Mouse (Mus musculus): ENCODE data around the gene Cdc25a. TPM values are rescaled to one million over a fixed set of nuclear protein-coding genes. Genes with fewer than 3 reads are reported as not detected.
A peak's percentile ranks its signal among the peaks of the same experiment; 100 is the strongest.

The Cdc25a gene
- polyA plus RNA-seq, 1 experiment from 2014 or later: 35.5 TPM

- H3K36me3 ChIP-seq: no peaks in the 10 kb centered on the region
- no peak overlapping the region for H3K4me2 ChIP-seq (replicated peaks)
- 48% methylated on average over 6 of the region's 6 CpGs for WGBS
- H3K27ac ChIP-seq: no peak overlapping the region
- H3K27me3 ChIP-seq: no peaks in the 10 kb centered on the region
- no peak overlapping the region for H3K4me3 ChIP-seq
- no peaks in the 10 kb centered on the region for H3K4me1 ChIP-seq
- ATAC-seq (ENCODE audit: low FRiP score): no peak
- H3K9ac ChIP-seq: no peak overlapping the region
- no peaks in the 10 kb centered on the region for H3K9me3 ChIP-seq (replicated peaks)
Observed at GRCm38 (mm10) chr9:109870983-109871572, 4.3 kb upstream of the Cdc25a start.

- no peaks in the 10 kb centered on the region for H3K9me3 ChIP-seq (replicated peaks)
- WGBS: under 1% methylated on average over 74 of the region's 76 CpGs
- peak; percentile 63 for ATAC-seq (ENCODE audit: low FRiP score)
- H3K27me3 ChIP-seq: no peaks in the 10 kb centered on the region
- H3K27ac ChIP-seq: peak overlapping the region; percentile 81
- peak overlapping the region; percentile 98 for H3K4me3 ChIP-seq
- peaks cover 13% of the 10 kb centered on the region for H3K4me1 ChIP-seq
- peak overlapping the region; percentile 84 for H3K4me2 ChIP-seq (replicated peaks)
- H3K36me3 ChIP-seq: peaks cover 28% of the 10 kb centered on the region
- peak overlapping the region; percentile 94 for H3K9ac ChIP-seq
Observed at GRCm38 (mm10) chr9:109875695-109876601, 569 bp downstream of the Cdc25a start.

GRCm38 (mm10) chr9:109876756-109877155 is 1.4 kb downstream of the Cdc25a start:
- 0 out of 2 replicates have a peak overlapping the region, but pooled peaks have one; percentile 81 for H3K27ac ChIP-seq
- ATAC-seq (ENCODE audit: low FRiP score): no peak
- H3K27me3 ChIP-seq: no peaks in the 10 kb centered on the region

DNA sequence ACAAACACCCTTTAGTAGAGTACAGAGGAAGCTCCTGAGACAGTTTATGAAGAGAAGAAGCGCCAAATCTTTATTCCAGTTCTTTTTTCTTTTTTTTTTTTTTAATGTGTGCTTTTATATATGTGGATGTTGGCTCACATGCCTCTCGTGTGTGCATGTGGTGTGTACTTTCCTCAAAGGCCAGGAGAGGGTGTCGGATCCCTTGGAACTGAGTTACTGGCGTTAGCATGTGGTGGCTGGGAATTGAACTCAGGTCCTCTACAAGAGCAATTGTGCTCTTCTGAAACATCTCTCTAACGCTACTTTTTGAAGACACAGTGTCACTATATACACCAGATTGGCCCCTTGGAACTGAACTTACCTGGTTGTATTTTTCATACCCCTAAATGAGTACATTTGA is 2.3 kb downstream of the Cdc25a start:
- Histone ChIP-seq H3K9ac (peak overlapping the region; percentile 94; the same call in 1 of the 2 replicates), H3K4me2 (replicated peaks) (peak overlapping the region; percentile 84), H3K4me1 (peaks cover 13% of the 10 kb centered on the region), H3K36me3 (peaks cover 44% of the 10 kb centered on the region), H3K9me3 (replicated peaks) (no peaks in the 10 kb centered on the region), H3K4me3 (peak overlapping the region; percentile 98), H3K27ac (no peak overlapping the region), H3K27me3 (no peaks in the 10 kb centered on the region)
- ATAC-seq (ENCODE audit: low FRiP score): no peak
- WGBS: 74% methylated on average over 5 of the region's 5 CpGs

More at GRCm38 (mm10) chr9:109876756-109877155, 1.4 kb downstream of the Cdc25a start:
- H3K36me3 ChIP-seq: peaks cover 35% of the 10 kb centered on the region
- H3K4me2 ChIP-seq (replicated peaks): peak overlapping the region; percentile 84
- no peaks in the 10 kb centered on the region for H3K9me3 ChIP-seq (replicated peaks)
- H3K4me1 ChIP-seq: peaks cover 13% of the 10 kb centered on the region
- 7% methylated on average over 3 of the region's 3 CpGs for WGBS
- peak overlapping the region; percentile 94 for H3K9ac ChIP-seq
- peak overlapping the region; percentile 98 for H3K4me3 ChIP-seq

DNA sequence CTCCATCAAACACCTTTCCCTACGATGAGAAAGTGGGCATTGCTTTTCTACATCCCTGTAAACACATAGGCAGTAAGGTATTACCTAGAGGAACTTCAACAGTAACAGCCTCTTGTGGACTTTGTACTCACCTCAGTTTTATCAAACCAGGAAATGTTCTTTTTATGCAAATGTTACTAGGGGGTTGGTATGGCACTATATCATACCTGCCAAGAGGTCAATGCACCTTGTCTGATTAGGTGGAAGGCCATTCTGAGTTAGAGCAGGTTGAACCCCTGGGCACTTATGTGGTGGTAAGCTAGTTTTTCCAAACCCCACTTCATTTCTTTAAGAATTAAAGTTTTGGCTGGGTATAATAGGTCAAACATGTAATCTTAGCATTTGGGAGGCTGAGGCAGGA is 3.9 kb downstream of the Cdc25a start:
- peaks cover 13% of the 10 kb centered on the region for H3K4me1 ChIP-seq
- no peak overlapping the region for H3K4me2 ChIP-seq (replicated peaks)
- no peak overlapping the region for H3K9ac ChIP-seq
- H3K27me3 ChIP-seq: no peaks in the 10 kb centered on the region
- H3K9me3 ChIP-seq (replicated peaks): no peaks in the 10 kb centered on the region
- H3K27ac ChIP-seq: no peak overlapping the region
- WGBS: 100% methylated on average over 1 of the region's 1 CpGs
- no peak for ATAC-seq (ENCODE audit: low FRiP score)
- peaks cover 57% of the 10 kb centered on the region for H3K36me3 ChIP-seq
- H3K4me3 ChIP-seq: no peak overlapping the region

DNA sequence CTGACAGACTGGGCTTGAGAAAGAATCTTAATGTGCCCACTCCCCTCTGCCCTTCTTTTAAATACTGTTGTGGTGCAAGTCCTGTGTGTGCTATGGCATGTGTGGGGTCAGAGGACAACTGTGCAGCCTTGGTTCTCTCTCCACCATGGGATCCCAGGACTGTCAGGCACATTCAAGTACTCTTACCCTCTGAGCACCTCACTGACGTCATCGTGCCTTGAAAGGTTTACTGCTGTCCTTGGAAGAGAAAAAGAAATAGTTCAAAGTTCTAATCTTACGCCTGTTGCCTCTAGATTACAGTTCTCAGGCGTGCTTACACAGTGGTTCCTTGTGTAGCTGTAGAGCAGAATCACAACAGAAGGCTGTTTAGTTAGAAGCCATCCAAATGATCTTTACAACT is 10.9 kb downstream of the Cdc25a start:
- Histone ChIP-seq H3K27ac (no peak overlapping the region), H3K9ac (no peak overlapping the region), H3K4me2 (replicated peaks) (no peak overlapping the region), H3K4me1 (no peaks in the 10 kb centered on the region), H3K9me3 (replicated peaks) (no peaks in the 10 kb centered on the region), H3K27me3 (no peaks in the 10 kb centered on the region), H3K36me3 (peaks cover 93% of the 10 kb centered on the region), H3K4me3 (no peak overlapping the region)
- WGBS: 88% methylated on average over 4 of the region's 4 CpGs
- ATAC-seq (ENCODE audit: low FRiP score): no peak

- no peak overlapping the region for H3K27ac ChIP-seq
- no peaks in the 10 kb centered on the region for H3K9me3 ChIP-seq (replicated peaks)
- WGBS: 90% methylated on average over 5 of the region's 5 CpGs
- ATAC-seq (ENCODE audit: low FRiP score): no peak
- no peak overlapping the region for H3K4me3 ChIP-seq
- no peak overlapping the region for H3K4me2 ChIP-seq (replicated peaks)
- H3K27me3 ChIP-seq: no peaks in the 10 kb centered on the region
- no peaks in the 10 kb centered on the region for H3K4me1 ChIP-seq
- H3K36me3 ChIP-seq: peaks cover 95% of the 10 kb centered on the region
- no peak overlapping the region for H3K9ac ChIP-seq
Observed at GRCm38 (mm10) chr9:109887321-109887720, 11.9 kb downstream of the Cdc25a start.

- no peaks in the 10 kb centered on the region for H3K9me3 ChIP-seq (replicated peaks)
- no peak overlapping the region for H3K4me2 ChIP-seq (replicated peaks)
- peaks cover 4% of the 10 kb centered on the region; the same call in 1 of the 2 replicates for H3K4me1 ChIP-seq
- no peak overlapping the region for H3K27ac ChIP-seq
- no peaks in the 10 kb centered on the region for H3K27me3 ChIP-seq
- no peak for ATAC-seq (ENCODE audit: low FRiP score)
- no peak overlapping the region for H3K4me3 ChIP-seq
- 91% methylated on average over 8 of the region's 8 CpGs for WGBS
- peaks cover 60% of the 10 kb centered on the region for H3K36me3 ChIP-seq
- no peak overlapping the region for H3K9ac ChIP-seq
Observed at GRCm38 (mm10) chr9:109891501-109891900, 16.1 kb downstream of the Cdc25a start.

GRCm38 (mm10) chr9:109892651-109893250 is 17.4 kb downstream of the Cdc25a start:
- Histone ChIP-seq H3K36me3 (peaks cover 48% of the 10 kb centered on the region), H3K4me2 (replicated peaks) (no peak overlapping the region), H3K9ac (no peak overlapping the region), H3K4me3 (no peak overlapping the region), H3K4me1 (peaks cover 4% of the 10 kb centered on the region; the same call in 1 of the 2 replicates), H3K27me3 (no peaks in the 10 kb centered on the region), H3K9me3 (replicated peaks) (no peaks in the 10 kb centered on the region), H3K27ac (no peak overlapping the region)
- 70% methylated on average over 5 of the region's 5 CpGs for WGBS
- ATAC-seq (ENCODE audit: low FRiP score): no peak

- Histone ChIP-seq H3K9me3 (replicated peaks) (no peaks in the 10 kb centered on the region), H3K27ac (peak overlapping the region; percentile 80), H3K27me3 (no peaks in the 10 kb centered on the region), H3K4me2 (replicated peaks) (no peak overlapping the region), H3K4me1 (peaks cover 4% of the 10 kb centered on the region; the same call in 1 of the 2 replicates), H3K9ac (peak overlapping the region; percentile 33; the same call in 1 of the 2 replicates), H3K4me3 (no peak overlapping the region), H3K36me3 (peaks cover 31% of the 10 kb centered on the region)
- WGBS: 31% methylated on average over 6 of the region's 6 CpGs
- peak; percentile 87 for ATAC-seq (ENCODE audit: low FRiP score)
Observed at GRCm38 (mm10) chr9:109894413-109895090, 19.2 kb downstream of the Cdc25a start.

DNA sequence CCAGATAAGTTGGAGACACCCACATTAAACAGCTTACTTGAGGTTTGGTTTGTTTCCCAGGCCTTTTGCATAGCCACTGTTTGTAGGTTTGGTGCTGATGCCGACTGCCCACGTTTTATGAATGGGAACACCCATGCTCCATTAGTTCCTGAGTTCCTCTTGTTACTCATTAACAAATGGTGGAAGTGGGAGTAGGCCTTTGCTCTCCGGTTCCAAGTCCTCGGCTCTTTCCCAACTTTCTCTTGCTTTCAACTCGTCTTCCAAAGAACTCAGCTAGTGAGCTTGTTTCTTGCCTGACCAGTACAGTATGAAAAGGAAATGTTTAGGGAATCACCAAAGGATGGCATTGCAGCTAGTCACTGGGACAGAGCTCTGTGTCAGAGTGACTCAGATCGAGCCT is 20.2 kb downstream of the Cdc25a start:
- no peak overlapping the region for H3K4me2 ChIP-seq (replicated peaks)
- H3K27ac ChIP-seq: no peak overlapping the region
- H3K4me3 ChIP-seq: no peak overlapping the region
- H3K36me3 ChIP-seq: peaks cover 21% of the 10 kb centered on the region
- no peaks in the 10 kb centered on the region for H3K9me3 ChIP-seq (replicated peaks)
- 73% methylated on average over 6 of the region's 6 CpGs for WGBS
- no peak overlapping the region for H3K9ac ChIP-seq
- no peaks in the 10 kb centered on the region for H3K27me3 ChIP-seq
- ATAC-seq (ENCODE audit: low FRiP score): no peak
- peaks cover 4% of the 10 kb centered on the region; the same call in 1 of the 2 replicates for H3K4me1 ChIP-seq

Data from hindbrain, embryonic 12.5 days (tissue).